Mouse (Mus musculus): ENCODE data around the gene Drap1.

- TF ChIP-seq EP300 (IDR thresholded peaks at IDR 0.05; ENCODE audit: insufficient read depth, low read depth, low read length) (no peak), CTCF (IDR thresholded peaks at IDR 0.05; ENCODE audit: low read depth, low read length) (no peak), POLR2A (IDR thresholded peaks at IDR 0.05; ENCODE audit: insufficient read depth, low read length) (peak; percentile 70)
These were observed 48.9 kb upstream of the Drap1 start, which contains the start of gene Efemp2 for GRCm38 (mm10) chr19:5473720-5474119.
